ENCODE assay signal across 8 mouse cellular contexts in the genomic region with DNA sequence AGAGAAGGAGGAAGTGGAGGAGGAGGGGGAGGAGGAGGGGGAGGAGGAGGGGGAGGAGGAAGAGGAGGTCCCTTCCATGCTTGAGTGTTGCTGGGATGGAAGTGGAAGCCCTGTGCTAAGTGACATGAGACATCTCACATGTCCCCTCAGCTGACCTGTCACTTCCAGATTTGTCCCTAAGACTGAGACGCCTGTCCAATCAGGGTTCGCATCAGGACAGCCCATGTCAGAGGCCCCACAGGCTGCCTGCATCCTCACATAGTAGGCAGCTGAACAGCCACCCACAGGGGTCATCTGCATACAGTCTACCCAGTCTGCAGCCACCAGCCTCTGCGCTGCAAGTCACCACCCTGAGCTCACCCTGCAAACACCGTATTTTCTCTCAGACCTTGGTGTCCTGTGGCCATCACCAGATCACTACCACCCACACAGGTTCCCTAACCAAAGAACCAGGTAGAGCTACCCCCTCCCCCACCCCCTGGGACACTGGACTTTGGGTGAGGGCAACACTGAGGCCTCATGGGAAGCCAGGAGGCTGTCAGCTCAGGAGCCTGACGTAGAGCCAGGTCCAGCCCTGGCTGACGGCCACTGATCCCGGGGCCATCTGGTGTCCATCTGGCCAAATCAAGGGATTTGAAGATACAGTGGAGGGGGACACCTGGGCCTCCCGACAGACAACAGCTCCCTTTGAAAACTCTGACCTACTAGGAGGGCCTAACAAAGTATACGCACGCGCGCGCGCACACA. TPM values are rescaled to one million over a fixed set of nuclear protein-coding genes. Genes with fewer than 3 reads are reported as not detected.
A peak's percentile ranks its signal among the peaks of the same experiment; 100 is the strongest.
DNase-seq lines count a peak whose midpoint lies in the region; ATAC-seq and TF ChIP-seq lines count a peak whose summit lies in the region.

No protein-coding gene starts in this region.

- no peak overlapping the region for H3K4me2 ChIP-seq in hindbrain, embryonic 12.5 days (replicated peaks)
- H3K4me2 ChIP-seq in hindbrain, embryonic 11.5 days (replicated peaks; ENCODE audit: low read depth, low read length): no peak overlapping the region
- H3K4me2 ChIP-seq in kidney, embryonic 16.5 days (replicated peaks; ENCODE audit: low read depth, low read length): no peak overlapping the region
- H3K4me2 ChIP-seq in forebrain, embryonic 12.5 days: no peak overlapping the region

- H3K27me3 ChIP-seq in hindbrain, embryonic 12.5 days: no peaks in the 10 kb centered on the region
- no peaks in the 10 kb centered on the region for H3K27me3 ChIP-seq in hindbrain, embryonic 11.5 days (ENCODE audit: control insufficient read depth, insufficient read depth, low read length)
- no peaks in the 10 kb centered on the region for H3K27me3 ChIP-seq in cerebellum, adult 2 months (ENCODE audit: control insufficient read depth, insufficient read depth, low read length)
- H3K27me3 ChIP-seq in kidney, embryonic 16.5 days (ENCODE audit: insufficient read depth, low read length): no peaks in the 10 kb centered on the region
- no peaks in the 10 kb centered on the region for H3K27me3 ChIP-seq in forebrain, embryonic 12.5 days

- ATAC-seq in hindbrain, embryonic 12.5 days (ENCODE audit: low FRiP score): peak; percentile 15; the same call in 1 of the 2 replicates
- no peak for ATAC-seq in hindbrain, embryonic 11.5 days (ENCODE audit: low FRiP score)
- peak; percentile 36 for ATAC-seq in kidney, embryonic 16.5 days (ENCODE audit: low FRiP score, low TSS enrichment)
- ATAC-seq in megakaryocyte, adult 5-6 weeks (ENCODE audit: poor library complexity, severe bottlenecking): peak; percentile 37; the same call in 1 of the 2 replicates
- no peak for ATAC-seq in forebrain, embryonic 12.5 days (ENCODE audit: low FRiP score)

- no peak overlapping the region for H3K27ac ChIP-seq in hindbrain, embryonic 12.5 days
- no peak overlapping the region for H3K27ac ChIP-seq in hindbrain, embryonic 11.5 days (ENCODE audit: low read depth, low read length)
- peak overlapping the region; percentile 98 for H3K27ac ChIP-seq in cerebellum, adult 2 months (ENCODE audit: insufficient read depth, low read length)
- H3K27ac ChIP-seq in kidney, embryonic 16.5 days (ENCODE audit: low read length): no peak overlapping the region
- no peak overlapping the region for H3K27ac ChIP-seq in forebrain, embryonic 12.5 days

- no peaks in the 10 kb centered on the region for H3K9me3 ChIP-seq in hindbrain, embryonic 12.5 days (replicated peaks)
- H3K9me3 ChIP-seq in hindbrain, embryonic 11.5 days (ENCODE audit: control insufficient read depth, low read length): no peaks in the 10 kb centered on the region
- no peaks in the 10 kb centered on the region for H3K9me3 ChIP-seq in kidney, embryonic 16.5 days (ENCODE audit: low read length)
- no peaks in the 10 kb centered on the region for H3K9me3 ChIP-seq in forebrain, embryonic 12.5 days

- no peak overlapping the region for H3K4me3 ChIP-seq in hindbrain, embryonic 12.5 days
- H3K4me3 ChIP-seq in hindbrain, embryonic 11.5 days (ENCODE audit: low read depth, low read length): no peak overlapping the region
- H3K4me3 ChIP-seq in cerebellum, adult 2 months (replicated peaks; ENCODE audit: insufficient read depth, low read depth, low read length): no peak overlapping the region
- H3K4me3 ChIP-seq in kidney, embryonic 16.5 days (ENCODE audit: low read length): no peak overlapping the region
- H3K4me3 ChIP-seq in forebrain, embryonic 12.5 days (replicated peaks): no peak overlapping the region

- WGBS in hindbrain, embryonic 12.5 days: 76% methylated on average over 14 of the region's 14 CpGs
- 70% methylated on average over 14 of the region's 14 CpGs for WGBS in hindbrain, embryonic 11.5 days
- 5% methylated on average over 14 of the region's 14 CpGs for WGBS in cerebellum, adult 2 months
- 67% methylated on average over 14 of the region's 14 CpGs for WGBS in kidney, embryonic 16.5 days
- WGBS in forebrain, embryonic 12.5 days: 80% methylated on average over 14 of the region's 14 CpGs

- DNase-seq in hindbrain, embryonic 11.5 days (ENCODE audit: low spot score): no peak
- peak; percentile 100 for DNase-seq in cerebellum, adult 2 months
- no peak for DNase-seq in thymus, postnatal 14 days
- DNase-seq in frontal cortex, adult 2 months (ENCODE audit: extremely low spot score in 1 of 2, low spot score in 1 of 2): no peak

- 0 out of 2 replicates have a peak, but pooled peaks have one; percentile 8 for TF ChIP-seq POLR2A in cerebellum, adult 2 months (IDR thresholded peaks at IDR 0.05; ENCODE audit: borderline replicate concordance, insufficient read depth, low read length)

- peaks cover 27% of the 10 kb centered on the region for H3K4me1 ChIP-seq in hindbrain, embryonic 12.5 days
- H3K4me1 ChIP-seq in hindbrain, embryonic 11.5 days (replicated peaks; ENCODE audit: control insufficient read depth, insufficient read depth, low read length): 0 out of 2 replicates have a peak, but pooled peaks cover 2% of the 10 kb centered on the region
- H3K4me1 ChIP-seq in cerebellum, adult 2 months (ENCODE audit: control insufficient read depth, insufficient read depth, low read length): peaks cover 76% of the 10 kb centered on the region
- peaks cover 32% of the 10 kb centered on the region for H3K4me1 ChIP-seq in kidney, embryonic 16.5 days (ENCODE audit: insufficient read depth, low read length)
- H3K4me1 ChIP-seq in forebrain, embryonic 12.5 days: peaks cover 23% of the 10 kb centered on the region

- H3K9ac ChIP-seq in hindbrain, embryonic 12.5 days: no peak overlapping the region
- no peak overlapping the region for H3K9ac ChIP-seq in hindbrain, embryonic 11.5 days (ENCODE audit: low read depth, low read length)
- no peak overlapping the region for H3K9ac ChIP-seq in kidney, embryonic 16.5 days (replicated peaks; ENCODE audit: low read length)
- no peak overlapping the region for H3K9ac ChIP-seq in forebrain, embryonic 12.5 days

- no peaks in the 10 kb centered on the region for H3K36me3 ChIP-seq in hindbrain, embryonic 12.5 days
- H3K36me3 ChIP-seq in hindbrain, embryonic 11.5 days (ENCODE audit: control insufficient read depth, insufficient read depth, low read length): no peaks in the 10 kb centered on the region
- H3K36me3 ChIP-seq in kidney, embryonic 16.5 days (ENCODE audit: insufficient read depth, low read length): 0 out of 2 replicates have a peak, but pooled peaks cover 2% of the 10 kb centered on the region
- H3K36me3 ChIP-seq in forebrain, embryonic 12.5 days (replicated peaks): no peaks in the 10 kb centered on the region

- TF ChIP-seq CTCF in cerebellum, adult 2 months (IDR thresholded peaks at IDR 0.05; ENCODE audit: borderline replicate concordance, insufficient read depth, low read depth, low read length): no peak

RNA-seq across cellular contexts. Expression of gene Ttyh2, which starts 9.6 kb away (rescaled TPM):
- 18.0 and 23.8 TPM in 2 replicates for polyA plus RNA-seq in hindbrain, embryonic 12.5 days (2016; fragmentation: Nextera tagmentation; extraction: Ambion mirVana)
- 15.3 and 16.0 TPM in 2 replicates for polyA plus RNA-seq in hindbrain, embryonic 11.5 days (2014; fragmentation: Nextera tagmentation; extraction: Ambion mirVana)
- polyA plus RNA-seq in cerebellum, adult 2 months (2012; rRNA removed): 81.2 and 92.5 TPM in 2 replicates
- polyA plus RNA-seq in kidney, embryonic 16.5 days (2015; fragmentation: Nextera tagmentation; extraction: Ambion mirVana): 20.4 and 21.5 TPM in 2 replicates
- 0.27 and 0.40 TPM in 2 replicates for total RNA-seq in megakaryocyte, adult 5-6 weeks (2015)
- 0.73 and 0.88 TPM in 2 replicates for total RNA-seq in megakaryocyte, adult 5-6 weeks (2017)
- polyA plus RNA-seq in forebrain, embryonic 12.5 days (2016; fragmentation: Nextera tagmentation; extraction: Ambion mirVana): 11.8 and 13.0 TPM in 2 replicates
- 19.0 and 20.1 TPM in 2 replicates for polyA plus RNA-seq in frontal cortex, adult 2 months (2012; rRNA removed)

RNA-seq across cellular contexts. Expression of gene Rpl38, which starts 16.5 kb away (rescaled TPM):
- polyA plus RNA-seq in hindbrain, embryonic 12.5 days (2016; fragmentation: Nextera tagmentation; extraction: Ambion mirVana): 787 and 856 TPM in 2 replicates
- 833 and 865 TPM in 2 replicates for polyA plus RNA-seq in hindbrain, embryonic 11.5 days (2014; fragmentation: Nextera tagmentation; extraction: Ambion mirVana)
- polyA plus RNA-seq in cerebellum, adult 2 months (2012; rRNA removed): 1,362 and 1,509 TPM in 2 replicates
- polyA plus RNA-seq in kidney, embryonic 16.5 days (2015; fragmentation: Nextera tagmentation; extraction: Ambion mirVana): 802 and 841 TPM in 2 replicates
- total RNA-seq in megakaryocyte, adult 5-6 weeks (2015): 716 and 867 TPM in 2 replicates
- 2,870 and 3,242 TPM in 2 replicates for total RNA-seq in megakaryocyte, adult 5-6 weeks (2017)
- polyA plus RNA-seq in forebrain, embryonic 12.5 days (2016; fragmentation: Nextera tagmentation; extraction: Ambion mirVana): 859 and 942 TPM in 2 replicates
- polyA plus RNA-seq in frontal cortex, adult 2 months (2012; rRNA removed): 1,969 and 2,066 TPM in 2 replicates

RNA-seq across cellular contexts. Expression of gene Dnaic2, which starts 42.4 kb away (rescaled TPM):
- polyA plus RNA-seq in hindbrain, embryonic 12.5 days (2016; fragmentation: Nextera tagmentation; extraction: Ambion mirVana): 3.3 and 4.5 TPM in 2 replicates
- polyA plus RNA-seq in hindbrain, embryonic 11.5 days (2014; fragmentation: Nextera tagmentation; extraction: Ambion mirVana): 4.6 and 4.8 TPM in 2 replicates
- polyA plus RNA-seq in cerebellum, adult 2 months (2012; rRNA removed): 3.9 and 5.0 TPM in 2 replicates
- polyA plus RNA-seq in kidney, embryonic 16.5 days (2015; fragmentation: Nextera tagmentation; extraction: Ambion mirVana): 0.44 and 0.46 TPM in 2 replicates
- total RNA-seq in megakaryocyte, adult 5-6 weeks (2015): not detected in 2 replicates
- total RNA-seq in megakaryocyte, adult 5-6 weeks (2017): not detected in 2 replicates
- polyA plus RNA-seq in forebrain, embryonic 12.5 days (2016; fragmentation: Nextera tagmentation; extraction: Ambion mirVana): 1.9 and 2.0 TPM in 2 replicates
- 2.5 and 2.9 TPM in 2 replicates for polyA plus RNA-seq in frontal cortex, adult 2 months (2012; rRNA removed)

Comparison
In these comparisons a context has a peak if more than half of its experiments do, and no peak if none do; other contexts are left out.
1. ATAC-seq: peak in hindbrain, embryonic 12.5 days (single experiment), kidney, embryonic 16.5 days (single experiment) and megakaryocyte, adult 5-6 weeks (single experiment); none in hindbrain, embryonic 11.5 days (single experiment) and forebrain, embryonic 12.5 days (single experiment).
2. DNase-seq: peak in cerebellum, adult 2 months (2 of 2); none in hindbrain, embryonic 11.5 days (single experiment), thymus, postnatal 14 days (single experiment) and frontal cortex, adult 2 months (0 of 2).